Mouse (Mus musculus) kidney, adult 2 months (tissue): ENCODE measurements around the gene Grik5.

ENCODE experiments used
- CTCF ChIP-seq: fragments of 200-500 bp; conservative IDR thresholded peaks from 2 replicates; pipeline ENCODE4 v1.5.1; 2011; ENCODE audit warnings: low read depth, mild to moderate bottlenecking, control low read depth, low read length, moderate library complexity, mixed read lengths; ENCODE audit not compliant: insufficient read depth, insufficient read length
- POLR2A ChIP-seq: fragments of 200-500 bp; IDR thresholded peaks from one replicate; pipeline ENCODE4 v1.6.1; 2011; ENCODE audit warnings: low read depth, low read length, control low read depth

GRCm38 (mm10) chr7:25058394-25058793 lies 13.8 kb downstream of the Grik5 start:
- TF ChIP-seq POLR2A (no peak), CTCF (no peak)
